Mouse (Mus musculus) stomach, postnatal 0 days (tissue): Measurements from ENCODE around the gene Nt5c2.

Source experiments
- CTCF ChIP-seq: IDR thresholded peaks from 2 replicates; pipeline ENCODE4 v1.5.1; 2016; ENCODE audit warnings: antibody characterized with exemption, low read depth, mild to moderate bottlenecking, moderate library complexity
- EP300 ChIP-seq: optimal IDR thresholded peaks from 2 replicates; pipeline ENCODE3; 2016; ENCODE audit warnings: antibody characterized with exemption

DNA sequence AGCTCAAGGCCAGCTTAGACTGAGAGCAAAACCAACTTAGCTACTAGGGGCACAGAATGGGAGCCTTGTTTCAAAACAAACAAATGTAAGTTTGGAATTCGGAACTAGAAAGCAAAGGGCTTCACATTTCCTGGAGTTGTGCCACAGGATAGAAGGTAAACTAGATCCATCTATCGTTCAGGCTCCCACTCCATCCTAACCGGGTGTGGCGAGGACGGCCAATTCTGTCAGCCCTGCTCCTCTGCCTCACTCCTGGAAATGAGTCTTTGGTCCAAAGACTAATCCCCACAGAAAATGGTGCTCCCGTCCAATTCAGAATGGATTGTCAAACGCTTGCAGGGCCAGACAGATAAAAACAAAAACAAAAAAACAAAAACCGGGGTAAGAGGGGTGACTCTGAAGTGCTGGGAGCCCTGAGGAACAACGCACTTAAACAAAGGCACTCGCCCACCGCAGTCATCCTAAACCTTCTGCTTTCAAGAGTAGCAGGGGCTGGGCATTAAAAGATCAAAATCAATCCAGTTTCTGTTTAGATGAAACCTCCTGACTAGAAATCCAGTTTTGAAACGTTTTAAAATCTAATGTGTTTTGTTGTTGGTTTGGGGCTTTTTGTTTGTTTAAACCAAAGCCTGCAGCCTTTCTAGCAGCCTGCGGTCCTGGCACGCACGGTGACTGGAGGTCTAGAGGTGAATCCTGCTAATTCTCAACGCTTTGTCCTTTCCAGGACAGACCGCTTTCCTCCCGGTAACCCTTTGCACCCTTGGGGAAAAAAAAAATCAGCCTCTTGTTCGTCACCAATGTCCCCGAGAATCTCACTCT lies 1.4 kb downstream of the Nt5c2 start:
- TF ChIP-seq CTCF (no peak), EP300 (no peak)
